Mouse (Mus musculus) liver, embryonic 18 days (tissue): ENCODE measurements around the gene Cerkl. TPM values are rescaled to one million over a fixed set of nuclear protein-coding genes. Genes with fewer than 3 reads are reported as not detected.

Experiments used
- polyA plus RNA-seq: library from polyadenylated mRNA; depleted of rRNA; stranded (reverse); fragments of >200 nt; gene quantifications from 2 replicates; pipeline ENCODE4 v1.2.3, GENCODE M21; 2012; rRNA removed

Gene Cerkl
- polyA plus RNA-seq: 4.2 and 5.0 TPM in 2 replicates

GRCm38 (mm10) chr2:79456575-79457349 lies at the start of gene Cerkl, which contains the start of gene Neurod1:
Cerkl (minus strand) TSS chr2:79456785.
Neurod1 (minus strand) TSS chr2:79456751.

Other genes with a start within 250 kb of the Cerkl start
- 9.3 and 10.2 TPM in 2 replicates for gene Itga4, start 201.4 kb downstream of the Cerkl start, polyA plus RNA-seq
- 0.01 TPM in 1 of 2 replicates, not detected in the other for gene Neurod1, start within 50 bp of the Cerkl start, polyA plus RNA-seq
- gene Itprid2, start 178.6 kb upstream of the Cerkl start, polyA plus RNA-seq: 2.6 TPM in 2 replicates